18 mouse cellular contexts compared by ENCODE assay signal in the genomic region with DNA sequence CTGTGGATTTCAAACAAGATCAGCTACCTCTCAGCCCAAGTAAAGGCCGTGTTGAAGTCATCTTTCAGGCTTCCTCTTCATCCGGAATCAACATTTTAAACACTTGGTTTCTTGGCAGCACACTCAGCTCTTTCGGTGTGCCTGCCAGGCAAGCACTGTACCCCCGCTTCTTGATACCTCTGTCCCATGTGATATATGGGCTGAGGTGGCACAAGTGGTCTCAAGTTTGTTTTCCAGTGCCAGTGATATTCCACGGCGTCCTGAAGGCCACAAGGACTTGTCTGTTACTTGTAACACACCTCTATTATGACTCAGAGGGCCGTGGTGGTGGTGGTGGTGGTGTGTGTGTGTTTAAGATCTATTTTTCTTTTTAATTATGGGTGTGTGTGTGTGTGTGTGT. TPM values are rescaled to one million over a fixed set of nuclear protein-coding genes. Genes with fewer than 3 reads are reported as not detected.
"Had no signal": no experiment of that assay in that cellular context is flagged by ENCODE, and none has a peak within 500 bp of the region (broad histone marks: within the 10 kb centered on the region; RNA-seq: fewer than 3 reads in every experiment).

No protein-coding gene starts in this region.

- DNase-seq: liver; lung, adult 2 months; lung, postnatal 10 days; lung, postnatal 4 days; midbrain, embryonic 14.5 days; spleen, adult 18-20 months; thymus, postnatal 4 days had no signal

- H3K4me3 ChIP-seq: layer of hippocampus, adult 2 months; limb, embryonic 12.5 days; midbrain, embryonic 10.5 days; neural tube, embryonic 12.5 days had no signal

- H3K9ac ChIP-seq: limb, embryonic 12.5 days; liver, embryonic 14.5 days; neural tube, embryonic 12.5 days had no signal

- H3K4me2 ChIP-seq: limb, embryonic 12.5 days; neural tube, embryonic 12.5 days had no signal

- H3K9me3 ChIP-seq: limb, embryonic 12.5 days; midbrain, embryonic 10.5 days; neural tube, embryonic 12.5 days had no signal

- H3K27ac ChIP-seq: layer of hippocampus, adult 2 months; limb, embryonic 12.5 days; liver, embryonic 14.5 days; midbrain, embryonic 10.5 days; neural tube, embryonic 12.5 days had no signal

RNA-seq across cellular contexts. Expression of a gene that starts 16.3 kb away (rescaled TPM):
- total RNA-seq: layer of hippocampus, postnatal 10 days; megakaryocyte, adult 5-6 weeks; neutrophil, adult 5-6 weeks had no signal

RNA-seq across cellular contexts. Expression of a gene that starts 44.5 kb away (rescaled TPM):
- total RNA-seq: layer of hippocampus, adult 2 months; layer of hippocampus, postnatal 10 days; left cerebral cortex, postnatal 36 days; megakaryocyte, adult 5-6 weeks; neutrophil, adult 5-6 weeks had no signal
- polyA plus RNA-seq: intestine, embryonic 14.5 days; limb, embryonic 12.5 days; midbrain, embryonic 10.5 days; midbrain, embryonic 14.5 days; neural tube, embryonic 12.5 days; stomach, embryonic 14.5 days had no signal
